Mouse (Mus musculus): ENCODE data around the gene Sypl.

- TF ChIP-seq CTCF (IDR thresholded peaks at IDR 0.05; ENCODE audit: borderline replicate concordance, control insufficient read depth, extremely low read depth, insufficient read depth, low read length, poor library complexity) (no peak), POLR2A (IDR thresholded peaks at IDR 0.05; ENCODE audit: control insufficient read depth, extremely low read depth, insufficient read depth, low read length, poor library complexity) (no peak)
Measured at GRCm38 (mm10) chr12:32972287-32972686, 18.6 kb downstream of the Sypl start.
